Mouse (Mus musculus) embryo, embryonic 11.5 days (tissue): ENCODE data around the gene E130114P18Rik.

Experiments
- DNase-seq: peaks from one replicate; pipeline ENCODE4 v3.0.0-alpha.2; 2012; ENCODE audit warnings: low read depth, low spot score

Gene E130114P18Rik

DNA sequence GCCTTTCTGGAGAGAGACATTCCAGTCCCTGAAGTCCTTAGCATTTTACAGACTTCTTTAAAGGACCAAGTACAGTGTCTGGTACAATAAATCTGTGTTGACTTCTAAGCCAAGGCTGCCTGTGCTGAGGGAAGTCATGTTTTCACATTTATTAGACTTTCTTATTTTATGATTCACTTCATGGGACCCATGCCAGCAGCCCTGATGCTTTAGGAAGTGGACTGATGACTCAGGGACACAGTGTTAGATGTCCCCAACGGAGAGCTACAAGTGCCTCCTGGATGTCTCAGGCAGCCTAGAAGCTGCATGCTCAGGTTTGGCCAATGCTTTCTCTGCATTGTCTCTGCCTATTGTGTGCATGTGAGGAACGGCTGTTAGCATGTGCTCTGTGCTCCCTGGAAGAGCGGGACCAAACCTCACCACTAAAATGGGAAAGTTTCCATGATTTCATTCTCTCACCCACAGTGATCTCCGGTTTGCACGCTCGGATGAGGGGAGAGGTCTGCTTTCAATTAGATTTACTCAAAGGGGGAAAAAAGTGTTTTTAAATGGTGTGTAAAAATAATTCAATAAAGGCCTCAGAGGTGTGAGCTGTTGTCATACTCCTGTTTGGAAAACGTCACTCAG is 82.4 kb downstream of the E130114P18Rik start:
- DNase-seq = no peak

DNA sequence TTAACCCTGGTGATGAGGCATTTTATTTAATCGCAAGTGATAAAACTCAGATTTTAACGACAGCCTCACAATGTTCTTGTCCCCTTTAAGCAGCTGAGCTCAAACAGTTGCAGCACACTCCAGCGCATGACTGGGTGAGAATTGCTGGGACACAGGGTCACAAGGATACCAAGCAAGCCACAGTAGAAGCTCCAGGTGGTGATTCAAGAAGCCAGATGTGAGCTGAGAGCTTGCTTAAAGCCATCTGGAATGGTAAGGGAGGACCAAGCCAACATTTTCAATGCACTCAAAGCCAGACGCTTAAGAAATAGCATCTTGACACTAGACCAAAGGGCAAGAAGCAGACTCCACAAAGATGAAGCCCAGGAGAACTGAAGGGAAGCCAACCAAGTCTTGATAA is 83.9 kb downstream of the E130114P18Rik start:
- no peak for DNase-seq

DNA sequence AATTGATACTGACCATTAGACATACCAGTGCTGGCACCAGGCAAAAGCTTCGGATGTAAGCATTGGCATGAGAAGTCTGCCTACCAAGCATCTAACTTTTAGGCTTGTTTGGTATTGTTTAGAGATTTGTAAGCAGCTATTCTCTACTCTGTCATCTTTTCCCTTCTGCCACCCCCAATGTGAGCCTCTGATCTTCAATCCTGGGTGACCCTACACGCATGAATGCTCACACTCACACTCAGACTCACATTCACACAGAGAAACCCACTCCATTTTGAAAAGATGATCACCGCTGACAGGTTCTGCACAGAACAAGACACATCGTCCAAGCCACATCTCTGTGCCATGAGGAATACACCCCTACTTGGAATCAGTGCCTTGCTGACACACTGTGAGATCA is 84.8 kb downstream of the E130114P18Rik start:
- no peak for DNase-seq

DNA sequence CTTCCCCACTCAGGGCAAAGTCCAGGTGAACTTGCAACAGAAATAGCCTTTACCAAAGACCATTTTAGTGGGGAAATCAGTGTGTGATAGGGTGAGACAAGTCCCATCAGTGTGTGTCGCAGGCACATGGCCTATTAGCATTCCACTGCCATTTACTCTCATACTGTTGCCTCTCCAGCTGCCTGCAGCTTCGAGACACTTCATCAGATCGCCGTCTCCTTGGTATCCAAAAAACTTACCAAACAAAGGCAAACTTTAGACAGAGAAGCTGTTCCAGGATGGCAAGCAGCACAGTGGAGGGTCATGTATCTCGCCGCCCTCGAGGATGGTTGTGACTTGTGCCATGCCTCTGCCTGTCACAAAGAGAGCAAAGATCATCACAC is 87.5 kb downstream of the E130114P18Rik start:
- no peak for DNase-seq

DNA sequence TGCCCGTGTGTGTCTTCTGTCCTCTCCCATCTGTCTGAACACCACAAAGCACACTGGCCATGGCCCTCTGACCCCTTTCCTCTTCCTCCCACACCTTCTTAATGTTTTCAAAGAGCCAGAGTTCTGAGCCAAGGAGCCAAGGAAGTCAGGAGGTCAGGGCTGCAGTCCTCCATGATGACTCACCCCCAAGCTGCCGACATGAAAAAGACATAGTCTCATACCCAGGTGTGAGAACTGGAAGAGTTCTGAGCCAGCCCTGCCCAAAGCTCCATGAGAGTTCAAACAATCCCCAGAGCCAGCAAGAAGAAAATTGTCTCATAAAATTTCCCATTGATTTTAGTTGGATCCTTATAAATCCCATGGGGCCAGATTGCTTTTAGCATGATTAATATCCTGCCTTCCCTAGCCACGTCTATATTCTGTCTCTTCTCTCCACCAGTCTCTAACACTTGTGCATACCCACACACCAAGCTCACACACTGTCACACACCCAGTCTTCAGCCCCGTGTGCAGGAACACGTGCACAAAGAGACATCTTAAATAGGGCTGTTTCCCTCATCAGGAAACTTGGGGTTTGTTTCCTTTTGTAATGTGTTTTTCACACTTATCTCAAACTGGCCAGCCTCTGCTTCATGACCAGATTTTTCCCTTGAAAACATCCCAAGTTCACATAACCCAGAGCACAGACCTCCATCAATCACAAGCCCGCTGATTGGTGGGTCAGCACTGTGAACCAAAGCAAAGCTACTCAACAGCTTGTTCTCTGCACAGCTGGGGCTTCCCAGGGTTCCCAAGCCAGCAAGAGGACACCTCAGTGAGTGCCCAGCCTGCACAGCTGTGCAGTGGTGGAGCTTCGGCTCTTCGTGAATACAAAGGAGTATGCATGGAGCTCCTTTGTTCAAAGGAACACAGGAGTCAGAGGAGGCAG is 88.2 kb downstream of the E130114P18Rik start:
- no peak for DNase-seq

DNA sequence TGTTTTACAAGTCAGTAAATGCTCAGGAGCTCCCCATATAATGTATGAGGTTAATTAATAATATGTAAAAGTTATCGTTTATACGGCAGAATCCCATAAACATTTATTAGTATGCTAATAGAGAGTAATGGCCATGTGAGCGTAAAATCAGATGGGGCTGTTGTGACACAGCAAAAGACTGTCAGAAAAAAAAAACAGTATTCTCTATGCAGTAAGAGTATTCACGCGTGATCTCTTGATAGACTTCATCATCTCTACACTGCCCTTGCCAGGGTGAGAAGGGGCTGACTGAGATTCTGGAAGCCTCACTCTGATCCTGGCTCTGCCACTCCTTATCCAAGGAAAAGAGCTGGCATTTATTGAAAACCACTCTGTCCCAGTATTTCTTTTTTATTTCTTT is 91.9 kb downstream of the E130114P18Rik start:
- DNase-seq = no peak

DNA sequence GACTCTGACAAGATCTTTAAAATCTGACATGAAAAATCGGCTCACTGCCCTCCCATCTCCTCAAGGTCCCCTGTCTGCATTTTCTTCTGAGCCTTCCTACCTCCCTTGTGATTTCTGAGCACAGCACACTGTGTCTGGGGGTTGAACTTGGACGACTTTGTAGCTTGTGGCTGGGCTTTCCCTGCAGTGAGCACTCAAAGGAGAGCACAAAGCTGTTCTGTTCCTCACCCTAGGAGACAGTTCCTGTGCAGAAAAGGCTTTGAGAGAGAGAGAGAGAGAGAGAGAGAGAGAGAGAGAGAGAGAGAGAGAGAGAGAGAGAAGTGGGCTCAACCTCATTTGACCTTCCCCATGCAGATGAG is 101.3 kb downstream of the E130114P18Rik start:
- no peak for DNase-seq

DNA sequence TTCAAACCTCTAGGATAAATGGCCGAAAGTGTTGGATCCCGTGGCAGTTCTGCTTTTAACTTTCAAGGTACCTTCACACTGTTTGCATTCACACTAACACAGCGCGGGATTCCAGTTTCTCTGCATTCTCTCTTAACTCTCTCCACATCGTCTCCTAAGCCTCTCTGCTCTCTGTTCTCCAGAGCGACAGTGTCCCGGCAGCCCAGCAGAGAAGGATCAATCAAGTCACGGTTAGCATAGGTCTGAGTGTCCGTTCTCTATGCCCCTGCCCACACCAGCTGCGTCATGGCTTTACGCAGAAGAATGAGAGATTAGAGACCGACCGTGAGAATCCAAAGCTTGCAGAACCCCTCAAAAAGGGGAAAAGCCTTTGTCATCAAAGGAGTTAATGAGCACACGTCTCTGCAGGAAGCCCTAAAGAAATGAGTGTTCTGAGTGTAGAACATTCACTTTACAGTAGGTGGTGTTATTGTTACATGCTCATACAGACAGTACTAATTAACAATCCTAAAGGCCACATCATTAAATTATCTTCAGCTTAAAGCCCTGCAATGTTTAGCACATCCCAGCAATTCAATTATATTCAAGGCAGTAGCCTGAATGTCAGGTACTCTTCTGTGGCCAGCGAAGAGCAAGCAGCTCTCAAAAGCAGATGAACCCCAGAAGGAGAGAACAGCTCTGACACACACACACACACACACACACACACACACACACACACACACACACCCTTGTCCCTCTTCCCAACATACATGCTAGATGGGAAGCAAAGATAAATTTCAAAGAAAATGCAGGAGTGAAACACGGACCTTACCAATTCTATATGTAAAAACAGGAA is 101.9 kb downstream of the E130114P18Rik start:
- no peak for DNase-seq

DNA sequence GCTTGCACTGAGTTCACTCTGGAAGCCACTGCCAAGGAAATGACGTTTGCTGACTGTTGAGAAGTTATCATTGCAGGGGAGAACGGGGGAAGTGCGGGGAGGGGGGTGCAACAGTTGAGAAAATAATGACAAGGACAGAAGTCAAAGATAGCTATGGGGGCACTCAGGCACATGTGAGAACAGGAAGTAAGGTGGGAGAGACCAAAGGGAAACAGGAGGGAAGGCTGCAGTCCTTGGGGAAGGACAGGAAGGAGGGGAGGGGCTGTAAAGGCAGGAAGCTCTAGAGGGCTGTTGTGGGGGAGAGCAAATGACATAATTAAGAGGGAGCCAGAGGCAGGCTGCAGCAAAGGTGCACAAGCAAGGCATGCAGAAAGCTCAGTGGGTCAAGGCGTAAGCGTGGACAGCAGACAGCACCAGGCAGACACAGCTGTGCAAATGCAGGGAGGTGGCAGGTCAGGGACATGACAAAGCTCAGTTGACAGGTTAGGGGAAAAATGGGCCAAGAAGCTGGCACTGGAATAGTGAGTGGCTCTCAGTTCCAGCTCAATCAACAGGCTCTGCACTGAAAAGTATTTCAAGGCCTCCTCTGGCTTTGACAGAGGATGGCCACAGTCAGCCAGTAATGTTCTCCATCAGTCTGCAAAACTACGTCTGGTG is 103.9 kb downstream of the E130114P18Rik start:
- DNase-seq = no peak

DNA sequence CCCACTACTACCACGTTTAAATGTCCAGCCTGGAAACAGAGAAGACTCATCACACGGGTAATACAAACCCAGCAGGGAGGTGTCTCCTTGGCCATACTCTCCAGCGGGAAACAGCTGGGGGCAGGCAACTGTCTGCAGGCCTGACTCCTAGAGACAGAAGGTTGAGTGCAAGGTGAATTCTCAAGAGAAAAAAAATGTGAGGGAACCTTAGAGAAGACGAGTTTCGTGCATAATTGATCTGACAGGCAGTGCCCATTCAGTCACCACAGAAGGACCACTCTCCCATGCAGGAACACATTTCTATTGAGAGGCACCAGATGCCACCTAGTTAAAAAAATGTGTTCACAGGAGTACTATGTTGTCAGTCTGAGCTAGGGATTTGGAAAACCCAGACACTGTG is 105.4 kb downstream of the E130114P18Rik start:
- no peak for DNase-seq

DNA sequence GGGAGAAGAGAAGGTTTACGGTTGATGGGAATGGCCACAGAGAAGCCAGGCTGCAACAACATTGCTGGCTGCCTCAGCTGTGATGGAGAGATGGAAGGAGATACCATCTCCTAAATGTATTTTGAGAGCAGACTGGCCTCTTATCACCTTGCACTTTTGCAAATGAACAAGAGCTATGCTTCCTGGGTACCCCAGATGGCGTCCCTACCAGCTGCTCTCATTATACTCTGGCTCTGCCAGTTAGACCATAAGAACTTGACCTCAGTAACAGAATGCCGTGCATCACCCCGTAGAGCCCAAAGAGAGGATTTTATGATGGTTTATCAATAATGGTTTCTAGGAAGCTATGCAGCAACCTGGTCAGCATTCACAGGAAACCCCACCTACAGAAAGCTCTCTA is 106.0 kb downstream of the E130114P18Rik start:
- no peak for DNase-seq

DNA sequence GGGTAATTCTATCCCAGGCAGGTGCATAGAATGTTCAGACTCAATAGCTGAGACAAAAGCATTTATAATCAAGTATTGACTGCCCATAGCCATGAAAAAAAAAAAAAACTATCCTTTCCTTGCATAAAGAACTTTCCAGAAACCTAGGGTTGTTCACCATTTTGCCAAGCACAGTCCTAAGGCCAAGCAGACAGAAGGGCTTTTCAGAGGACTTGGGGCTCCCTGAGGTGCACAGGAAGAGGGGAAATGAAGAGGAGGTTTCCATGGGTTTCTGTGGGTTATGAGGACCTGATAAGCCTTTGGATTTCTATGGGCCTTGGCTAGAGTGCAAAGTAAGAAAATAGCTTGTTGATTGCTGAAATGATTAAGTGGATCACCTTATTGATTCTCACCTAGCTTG is 107.5 kb downstream of the E130114P18Rik start:
- DNase-seq = no peak

DNA sequence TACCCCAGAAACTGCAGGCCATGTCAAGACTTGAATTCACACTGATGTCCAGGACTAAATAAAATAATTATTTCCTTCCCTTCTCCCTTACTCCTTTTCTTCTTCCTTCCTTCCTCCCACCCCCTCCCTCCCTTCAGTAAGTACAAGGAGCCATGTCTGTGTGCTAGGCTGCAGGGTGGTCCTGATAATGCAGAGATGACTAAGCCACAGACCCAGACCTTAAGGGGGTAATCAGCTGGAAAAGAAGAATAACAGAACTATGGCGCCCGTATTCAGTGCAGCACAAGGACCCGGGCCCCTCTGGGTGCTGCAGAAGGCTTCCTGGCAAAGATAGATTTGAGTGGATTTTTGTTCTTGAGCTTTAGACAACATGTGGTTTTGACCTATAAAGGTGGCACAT is 108.1 kb downstream of the E130114P18Rik start:
- no peak for DNase-seq

DNA sequence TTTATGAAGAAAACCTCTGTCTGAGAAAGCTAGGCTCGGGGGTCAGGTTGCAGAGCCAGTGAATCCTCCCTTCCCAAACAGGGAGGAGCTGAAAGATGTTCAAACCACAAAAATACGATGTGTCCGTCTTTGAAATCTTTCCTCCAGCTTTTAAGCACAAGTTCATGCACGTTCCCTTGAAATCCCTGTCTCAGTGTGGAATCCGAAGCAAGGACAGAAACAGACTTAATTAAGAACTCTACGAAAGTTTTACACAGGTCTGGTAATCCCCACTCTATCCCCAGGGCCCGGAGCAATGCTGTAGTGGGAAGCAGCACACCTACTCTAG is 112.5 kb downstream of the E130114P18Rik start:
- DNase-seq = no peak

DNA sequence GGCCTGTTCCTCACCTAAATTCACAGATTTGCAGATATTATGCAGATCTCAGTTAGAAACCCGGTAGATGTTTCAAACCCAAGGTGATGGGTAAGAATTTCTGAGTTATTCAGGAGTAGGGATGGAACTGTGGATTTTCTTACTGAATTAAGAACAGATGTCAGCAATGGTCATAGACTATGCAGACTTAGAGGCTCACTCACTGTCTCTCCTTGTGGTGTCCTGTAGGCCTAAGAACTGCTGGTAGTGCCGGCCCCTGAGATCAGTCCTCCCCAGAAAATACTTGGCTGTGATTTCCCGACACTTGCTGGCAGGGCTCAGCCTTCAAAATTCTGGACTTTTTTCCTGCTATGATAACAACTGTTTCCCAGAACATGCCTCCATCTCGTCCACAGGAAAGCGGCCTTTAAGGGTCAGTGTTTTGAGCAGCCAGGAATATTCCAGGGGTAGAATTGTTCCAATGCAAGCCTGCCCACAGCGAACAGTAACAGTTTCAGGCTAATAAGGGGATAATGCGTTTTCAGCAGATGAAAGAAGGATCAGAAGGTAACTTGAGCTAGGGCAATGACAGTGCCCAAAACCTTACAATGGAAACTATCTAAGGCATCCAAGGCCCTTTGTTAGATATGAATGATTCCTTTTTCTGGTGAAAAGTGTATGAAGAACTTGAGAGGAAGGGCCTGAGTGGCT is 113.0 kb downstream of the E130114P18Rik start:
- DNase-seq = no peak

DNA sequence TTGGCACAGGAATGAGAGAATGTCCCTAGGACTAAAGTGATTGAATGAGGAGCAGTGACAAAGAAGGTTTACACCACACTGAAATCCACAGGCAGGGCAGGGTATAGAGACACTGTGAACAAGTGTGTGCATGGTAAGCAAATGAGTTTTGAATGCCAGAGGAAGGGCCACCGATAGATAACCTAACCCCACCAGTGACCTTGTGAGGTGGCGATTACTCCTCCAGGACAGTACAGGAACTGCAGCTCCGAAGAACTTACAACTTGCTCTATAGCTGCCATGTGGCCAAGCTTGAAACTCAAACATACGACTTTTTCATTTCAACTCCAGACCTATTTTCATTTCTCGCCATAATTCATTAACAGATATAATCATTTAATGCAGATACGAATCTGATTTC is 114.0 kb downstream of the E130114P18Rik start:
- no peak for DNase-seq

DNA sequence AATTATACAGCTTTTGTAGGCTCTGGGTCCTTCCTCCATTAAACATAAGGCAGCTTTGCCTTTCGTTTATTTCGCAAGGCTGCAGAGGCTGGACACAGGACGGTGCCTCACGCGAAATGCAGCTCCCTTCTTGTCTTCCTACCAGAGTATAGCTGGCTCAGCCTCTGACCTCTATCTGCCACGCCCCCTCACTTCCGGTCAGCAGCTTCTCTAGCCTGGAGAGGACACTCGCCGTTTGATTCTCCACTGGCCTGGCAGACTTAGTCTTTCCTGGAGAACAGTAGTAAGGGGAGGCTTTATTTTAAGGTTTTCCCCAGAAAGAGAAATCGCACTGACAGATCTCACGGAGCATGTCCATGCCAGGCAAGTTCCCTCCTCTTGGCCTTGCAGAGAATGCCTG is 115.0 kb downstream of the E130114P18Rik start:
- DNase-seq = no peak

DNA sequence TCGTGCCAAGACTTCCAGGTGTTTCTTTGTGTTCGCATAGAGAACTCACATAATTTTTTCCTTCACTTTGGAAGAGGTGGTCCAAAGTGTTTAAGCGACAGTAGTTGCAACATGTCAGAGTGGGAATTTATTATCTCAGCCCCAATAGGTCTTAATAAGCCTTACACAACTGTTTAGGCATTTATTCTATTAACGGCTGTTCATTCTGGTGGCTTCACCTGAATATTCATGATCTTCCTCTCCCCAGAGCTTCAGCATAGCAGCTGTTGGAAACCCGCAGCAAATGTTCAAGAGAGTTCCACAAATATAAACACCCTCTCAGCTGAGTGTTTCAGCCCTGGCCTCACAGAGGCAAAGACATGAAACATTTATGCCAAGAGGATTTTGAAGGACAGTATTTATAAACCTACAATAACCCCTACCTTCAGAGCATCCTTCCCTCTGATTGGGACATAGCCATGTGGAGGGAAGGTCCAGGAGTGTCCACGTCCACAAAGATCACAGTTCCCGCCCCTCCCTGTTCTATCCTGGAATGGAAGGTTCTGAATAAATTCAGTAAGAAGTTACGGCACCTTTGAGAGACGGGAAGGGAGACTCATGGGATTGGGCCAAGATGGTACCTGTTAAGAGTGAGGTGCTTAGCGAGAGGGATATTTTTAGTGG is 116.1 kb downstream of the E130114P18Rik start:
- DNase-seq = no peak

DNA sequence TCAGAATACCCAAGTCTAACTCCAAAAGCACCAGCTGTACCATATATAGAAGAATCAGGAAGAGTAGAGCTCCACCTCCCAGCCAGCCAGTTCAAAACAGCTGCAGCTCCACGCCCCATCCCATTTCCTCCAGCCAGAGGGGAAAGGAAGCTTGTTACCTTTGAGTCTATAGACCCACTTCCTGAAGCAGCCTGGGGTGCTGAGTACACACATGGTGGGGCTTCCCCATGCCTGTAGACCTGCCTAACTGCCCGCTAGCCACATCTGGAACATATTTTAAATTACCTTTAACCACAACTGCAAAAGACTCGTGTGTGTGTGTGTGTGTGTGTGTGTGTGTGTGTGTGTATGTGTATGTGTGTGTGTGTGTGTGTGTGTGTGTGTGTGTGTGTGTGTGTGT is 120.3 kb downstream of the E130114P18Rik start:
- DNase-seq = no peak

DNA sequence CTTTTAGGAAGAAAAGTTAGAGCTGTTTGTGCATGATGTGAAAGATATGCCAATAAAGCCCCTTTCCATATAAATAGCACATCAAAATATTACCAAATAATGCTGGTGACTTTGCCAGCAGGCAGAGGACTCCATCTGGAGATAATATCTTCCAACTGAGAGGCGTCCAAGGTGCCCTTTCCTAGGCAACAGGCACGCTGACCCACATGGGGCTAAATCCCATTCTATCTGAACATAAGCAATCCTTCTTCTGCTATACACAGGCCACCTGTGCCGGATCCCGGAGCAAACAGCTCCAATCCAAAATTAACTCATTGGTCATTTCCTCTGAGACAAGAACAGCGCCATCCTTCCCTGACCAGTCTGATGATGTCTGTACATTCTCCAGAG is 128.3 kb downstream of the E130114P18Rik start:
- no peak for DNase-seq
